Mouse (Mus musculus): ENCODE results near the gene Hspa12a. TPM values are rescaled to one million over a fixed set of nuclear protein-coding genes. Genes with fewer than 3 reads are reported as not detected.

The Hspa12a gene
- polyA plus RNA-seq, 1 experiment from 2014 or later: 31.9 TPM

Small RNAs within 50 kb of the gene (microRNA-seq; reads per million reads assigned to microRNA genes)
- gene Mir3086: 1.8 reads per million, percentile 8 among the genes with 10 or more reads in this experiment

Other genes with a start within 250 kb of the Hspa12a start
- not detected in 2 replicates for gene Pnliprp1, start 214.8 kb downstream of the Hspa12a start, polyA plus RNA-seq (2014; fragmentation: Nextera tagmentation; extraction: Ambion mirVana)
- gene Pnliprp2, start 183.9 kb downstream of the Hspa12a start, polyA plus RNA-seq (2014; fragmentation: Nextera tagmentation; extraction: Ambion mirVana): not detected in 2 replicates
- gene 1700019N19Rik, start 149.2 kb downstream of the Hspa12a start, polyA plus RNA-seq (2014; fragmentation: Nextera tagmentation; extraction: Ambion mirVana): not detected in 2 replicates
- 0.49 and 0.66 TPM in 2 replicates for gene Eno4, start 229 bp downstream of the Hspa12a start, polyA plus RNA-seq (2014; fragmentation: Nextera tagmentation; extraction: Ambion mirVana)
- gene Shtn1, start 132.4 kb upstream of the Hspa12a start, polyA plus RNA-seq (2014; fragmentation: Nextera tagmentation; extraction: Ambion mirVana): 32.1 and 36.9 TPM in 2 replicates
- not detected in 2 replicates for gene Vax1, start 226.4 kb upstream of the Hspa12a start, polyA plus RNA-seq (2014; fragmentation: Nextera tagmentation; extraction: Ambion mirVana)